Mouse (Mus musculus): Measurements from ENCODE around the gene Zmynd12. TPM values are rescaled to one million over a fixed set of nuclear protein-coding genes. Genes with fewer than 3 reads are reported as not detected.

The Zmynd12 gene
- polyA plus RNA-seq, 1 experiment from 2014 or later, result 0.46 TPM

- DNase-seq (ENCODE audit: low spot score), result no peak
These were observed 24.6 kb downstream of the Zmynd12 start for GRCm38 (mm10) chr4:119447261-119447660.

DNA sequence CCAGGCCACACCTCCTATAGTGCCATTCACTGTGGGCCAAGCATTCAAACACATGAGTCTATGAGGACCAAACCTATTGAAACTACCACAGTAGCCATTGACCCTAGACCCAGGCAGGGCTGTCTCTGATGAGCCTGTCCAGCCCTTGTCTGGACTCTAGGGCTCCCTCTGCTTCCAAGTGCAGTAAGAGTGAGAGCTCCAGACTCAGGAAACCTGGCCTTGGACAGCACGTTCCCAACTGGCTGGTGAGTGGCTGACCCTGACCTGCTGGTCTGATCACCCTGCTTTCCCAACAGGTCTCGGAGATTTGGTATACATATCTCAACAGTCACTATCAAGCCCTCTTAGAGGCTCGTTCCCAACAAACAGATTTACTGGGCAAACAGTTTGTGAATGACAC lies 25.2 kb downstream of the Zmynd12 start:
- DNase-seq (ENCODE audit: low spot score), result no peak

- no peak for DNase-seq (ENCODE audit: low spot score)
These were observed 27.8 kb downstream of the Zmynd12 start for GRCm38 (mm10) chr4:119450436-119450835.

GRCm38 (mm10) chr4:119453128-119453527 lies 30.5 kb downstream of the Zmynd12 start:
- no peak for DNase-seq (ENCODE audit: low spot score)

- DNase-seq (ENCODE audit: low spot score), result no peak
These were observed 30.9 kb downstream of the Zmynd12 start for GRCm38 (mm10) chr4:119453533-119453932.

- peak; percentile 51 for DNase-seq (ENCODE audit: low spot score)
These were observed 37.7 kb downstream of the Zmynd12 start for GRCm38 (mm10) chr4:119460296-119460695.

- DNase-seq (ENCODE audit: low spot score), result no peak
These were observed 38.1 kb downstream of the Zmynd12 start for GRCm38 (mm10) chr4:119460728-119461141.

DNA sequence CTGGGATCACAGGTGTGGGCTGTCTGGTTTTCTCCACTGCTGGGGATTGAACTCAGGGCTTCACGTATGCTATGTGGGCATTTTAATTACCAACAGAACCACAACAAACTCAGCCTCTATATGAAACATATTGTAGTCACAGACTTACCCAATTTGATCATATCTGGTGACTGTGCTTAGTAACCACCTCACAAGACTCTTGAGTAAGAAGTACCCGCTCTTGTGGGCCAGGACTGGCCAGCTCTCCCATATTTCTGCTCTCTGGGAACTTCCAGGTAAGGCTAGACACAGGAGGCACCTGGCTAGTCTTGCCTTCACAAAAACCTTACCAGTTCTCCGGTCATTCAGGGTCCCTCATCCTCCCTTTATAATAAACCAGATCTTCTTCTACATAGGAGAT lies 39.8 kb downstream of the Zmynd12 start:
- no peak for DNase-seq (ENCODE audit: low spot score)

DNA sequence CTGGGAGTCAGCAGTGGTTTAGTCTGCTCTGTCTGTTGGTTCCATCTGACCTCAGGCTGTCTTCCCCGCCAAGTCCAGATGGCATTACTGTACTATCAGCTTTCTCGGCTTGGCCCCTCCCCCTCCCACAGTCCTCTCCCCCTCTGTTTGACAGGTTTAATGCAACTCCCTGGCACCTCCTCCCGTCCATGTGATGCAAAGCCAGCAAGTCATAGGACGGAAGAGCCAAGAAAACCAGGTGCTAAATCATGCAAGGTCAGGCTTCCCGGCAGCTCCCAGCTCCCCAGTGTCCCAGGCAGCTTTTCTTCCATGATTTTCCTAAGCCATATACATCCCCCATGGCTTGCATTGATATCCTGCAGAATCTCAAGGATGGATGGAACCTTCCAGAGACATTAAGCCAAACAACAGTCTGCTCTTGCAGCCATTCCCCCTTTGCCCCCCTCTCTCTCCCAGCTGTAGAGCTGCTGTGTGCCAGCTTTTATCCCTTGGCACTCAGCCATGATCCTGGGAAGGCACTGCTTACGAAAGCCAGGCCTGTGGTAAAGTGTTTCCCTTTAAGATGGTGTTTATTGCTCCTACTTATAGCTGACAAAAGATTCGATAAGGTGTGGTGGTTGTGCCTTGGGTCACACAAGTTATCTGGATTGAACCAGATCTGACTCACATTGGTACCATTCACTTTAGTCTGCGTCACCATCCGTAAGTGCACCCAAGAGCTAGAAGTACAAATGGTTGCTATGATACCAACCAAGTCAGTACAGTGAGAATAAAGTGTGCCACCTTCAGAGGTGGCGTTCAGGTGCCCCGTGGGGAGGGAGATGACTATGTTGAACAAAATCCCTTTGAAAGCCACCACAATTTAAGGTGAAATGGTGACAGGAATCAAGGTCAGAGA lies 40.5 kb downstream of the Zmynd12 start:
- no peak for DNase-seq (ENCODE audit: low spot score)

- DNase-seq (ENCODE audit: low spot score), result peak; percentile 76
These were observed 41.3 kb downstream of the Zmynd12 start for GRCm38 (mm10) chr4:119463756-119464419.

DNA sequence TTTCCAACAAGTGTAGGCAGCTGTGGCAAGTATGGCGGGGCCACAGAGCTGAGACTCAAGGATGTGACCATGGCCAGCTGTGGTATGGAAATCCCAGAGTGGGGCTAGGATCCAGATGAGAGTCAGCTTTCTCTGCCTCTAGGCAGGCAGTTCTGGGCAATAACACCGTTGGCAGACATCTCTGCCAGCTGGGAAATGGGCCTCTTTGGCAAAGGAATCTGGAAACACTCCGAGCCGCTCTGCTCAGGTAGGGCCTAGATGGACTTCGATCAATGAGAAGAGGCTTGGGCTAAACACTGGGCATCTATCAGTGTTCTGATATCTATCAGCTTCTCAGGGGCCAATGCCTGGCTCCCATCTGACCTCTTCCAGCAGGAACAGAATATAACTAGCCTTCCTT lies 43.2 kb downstream of the Zmynd12 start:
- no peak for DNase-seq (ENCODE audit: low spot score)

DNA sequence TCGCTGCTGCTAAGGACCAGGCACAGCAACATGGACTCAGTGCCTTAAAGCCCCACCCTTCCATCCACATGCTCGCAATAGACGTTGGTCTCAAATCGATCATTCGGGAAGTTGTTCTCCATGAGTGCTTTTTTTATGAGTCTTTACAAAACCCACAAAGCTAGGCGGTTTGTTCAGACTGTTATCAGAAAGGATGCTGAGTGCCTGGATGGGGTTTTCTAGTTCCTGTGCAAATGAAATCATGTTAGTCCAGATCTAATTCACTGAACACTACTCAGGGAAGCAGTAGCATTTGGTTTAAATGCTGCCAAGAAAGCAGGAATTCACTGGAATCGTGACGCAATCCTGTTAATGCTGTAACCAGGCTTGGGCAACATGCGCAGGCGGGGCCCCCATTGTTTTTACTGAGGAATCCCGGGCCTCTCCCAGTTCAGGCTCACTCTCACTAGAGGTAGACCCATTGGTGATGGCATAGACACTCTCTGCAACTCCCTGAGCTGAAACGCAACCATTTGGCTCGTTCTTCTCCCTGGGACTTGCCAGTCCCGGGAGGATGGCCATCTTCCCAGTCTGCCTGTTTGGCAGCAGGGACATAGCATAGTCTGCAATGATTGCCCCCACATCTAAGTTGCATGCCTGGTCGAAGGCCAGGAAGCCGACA lies 45.2 kb downstream of the Zmynd12 start:
- no peak for DNase-seq (ENCODE audit: low spot score)

DNA sequence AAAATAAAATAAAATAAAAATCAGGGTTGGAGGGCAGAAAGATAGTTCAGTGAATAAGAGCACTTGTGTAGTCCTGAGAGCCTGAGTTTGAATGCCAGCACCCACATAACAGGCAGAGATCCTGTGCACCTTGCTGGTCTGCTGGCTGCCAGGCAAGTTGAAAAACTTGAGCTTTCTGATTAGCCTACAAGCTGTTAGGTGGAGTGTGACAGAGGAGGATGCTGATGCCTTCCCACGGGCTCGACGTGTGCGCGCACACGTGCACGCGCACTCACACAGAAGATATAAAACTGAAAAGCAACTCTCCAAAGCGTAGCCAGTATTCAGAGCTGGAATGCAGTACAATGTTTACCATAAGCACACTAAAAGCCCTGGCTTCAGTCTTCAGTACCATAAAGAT lies 49.9 kb downstream of the Zmynd12 start:
- DNase-seq (ENCODE audit: low spot score), result no peak

DNA sequence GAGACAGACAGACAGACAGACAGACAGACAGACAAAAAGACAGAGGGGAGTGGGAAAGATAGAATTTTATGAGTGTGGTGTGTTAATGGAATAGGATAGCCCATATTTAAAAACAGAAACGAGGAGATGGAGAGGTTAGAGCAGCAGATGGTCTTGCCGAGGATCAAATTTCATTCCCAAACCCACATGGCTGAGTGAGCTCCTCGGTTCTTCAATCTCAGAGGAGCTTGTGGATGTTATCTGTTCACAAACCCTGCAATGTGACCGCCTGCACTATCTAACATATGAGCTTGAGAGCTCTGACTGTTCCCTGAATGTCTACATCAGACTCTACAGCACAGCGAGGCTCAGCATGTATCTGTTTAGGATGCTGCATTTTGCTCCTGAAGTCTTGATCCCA lies 50.5 kb downstream of the Zmynd12 start:
- DNase-seq (ENCODE audit: low spot score), result no peak

DNA sequence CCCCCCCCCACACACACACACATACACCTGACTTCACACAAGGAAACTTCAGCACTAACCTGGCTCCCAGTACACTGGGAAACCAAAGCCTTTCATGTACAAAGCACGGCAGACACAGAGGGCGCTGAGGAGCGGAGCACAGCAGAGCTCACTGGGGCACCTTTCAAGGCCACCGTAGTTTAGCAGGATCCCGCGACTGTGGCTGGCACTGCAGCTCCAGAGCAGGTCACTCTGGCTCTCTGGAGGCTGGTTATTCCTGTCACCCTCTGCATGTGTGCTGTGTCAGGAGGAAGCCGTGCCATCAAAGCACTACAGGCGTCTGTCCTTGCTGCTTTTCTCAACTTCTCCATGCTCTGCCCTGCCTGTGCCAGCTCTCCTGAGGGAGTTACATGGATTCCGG lies 60.4 kb downstream of the Zmynd12 start:
- DNase-seq (ENCODE audit: low spot score), result peak; percentile 25

- no peak for DNase-seq (ENCODE audit: low spot score)
These were observed 62.3 kb downstream of the Zmynd12 start for GRCm38 (mm10) chr4:119484882-119485281.

DNA sequence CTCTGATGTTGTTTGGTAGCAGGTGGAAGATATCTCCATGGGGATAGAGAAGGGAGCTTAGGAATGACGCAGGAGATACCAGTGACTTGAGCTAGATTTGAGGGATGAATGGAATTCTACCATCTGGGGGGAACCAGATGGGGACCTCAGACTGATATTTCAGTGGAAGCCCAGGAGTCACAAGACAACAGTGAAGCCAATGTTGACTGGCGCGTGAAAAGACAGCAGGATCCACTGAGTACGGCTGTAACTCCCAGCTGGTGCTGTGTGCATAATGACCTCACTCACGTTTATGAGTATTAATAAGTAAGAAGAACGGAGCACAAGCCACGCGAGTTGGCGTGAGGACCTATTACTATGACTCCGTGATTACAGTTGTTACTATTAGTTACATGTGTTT lies 67.1 kb downstream of the Zmynd12 start:
- DNase-seq (ENCODE audit: low spot score), result no peak

- DNase-seq (ENCODE audit: low spot score), result peak; percentile 39
These were observed 68.2 kb downstream of the Zmynd12 start for GRCm38 (mm10) chr4:119490806-119491205.

GRCm38 (mm10) chr4:119492291-119492932 lies 69.8 kb downstream of the Zmynd12 start, which contains the start of gene Rimkla:
TSS of gene Rimkla (minus strand) at chr4:119492628.
- peak; percentile 59 for DNase-seq (ENCODE audit: low spot score)

GRCm38 (mm10) chr4:119492933-119493327 lies 70.3 kb downstream of the Zmynd12 start:
- DNase-seq (ENCODE audit: low spot score), result no peak

GRCm38 (mm10) chr4:119498319-119498848 lies 75.8 kb downstream of the Zmynd12 start:
- DNase-seq (ENCODE audit: low spot score), result no peak

Measured in thymus, postnatal 0 days (tissue).